Mouse (Mus musculus) hindbrain, postnatal 0 days (tissue): Measurements from ENCODE around the gene Exosc7. TPM values are rescaled to one million over a fixed set of nuclear protein-coding genes. Genes with fewer than 3 reads are reported as not detected.

Experiments
- ATAC-seq: fragments of 200-750 bp; cut with Nextera tagmentation; 2 replicates; pipeline ENCODE4 v1.8.0; 2017; ENCODE audit warnings: mild to moderate bottlenecking, moderate TSS enrichment, moderate library complexity
- DNase-seq: peaks from one replicate; pipeline ENCODE4 v3.0.0-alpha.2; 2015; ENCODE audit warnings: low spot score
- H3K27ac ChIP-seq: fragments of 300-500 bp; sonication (generic); 2 replicates; pipeline ENCODE4 v1.5.1; 2014; ENCODE audit warnings: mild to moderate bottlenecking
- H3K27me3 ChIP-seq: fragments of 300-500 bp; sonication (generic); 2 replicates; pipeline ENCODE4 v1.6.1; 2014; ENCODE audit warnings: low read length, mixed read lengths; ENCODE audit not compliant: insufficient read depth
- H3K36me3 ChIP-seq: fragments of 300-500 bp; sonication (generic); 2 replicates; pipeline ENCODE4 v1.6.1; 2014; ENCODE audit warnings: low read length, mixed read lengths; ENCODE audit not compliant: insufficient read depth
- H3K4me1 ChIP-seq: fragments of 300-500 bp; sonication (generic); 2 replicates; pipeline ENCODE4 v1.6.1; 2014; ENCODE audit warnings: antibody characterized with exemption, low read length, mixed read lengths; ENCODE audit not compliant: insufficient read depth
- H3K4me2 ChIP-seq: fragments of 300-500 bp; sonication (generic); 2 replicates; pipeline ENCODE4 v1.6.1; 2014; ENCODE audit warnings: low read depth, mild to moderate bottlenecking, low read length, moderate library complexity, mixed read lengths
- H3K4me3 ChIP-seq: fragments of 300-500 bp; sonication (generic); 2 replicates; pipeline ENCODE4 v1.5.1; 2014; ENCODE audit warnings: low read length
- H3K9ac ChIP-seq: fragments of 300-500 bp; sonication (generic); replicated peaks from 2 replicates; pipeline ENCODE4 v1.6.1; 2014; ENCODE audit warnings: mild to moderate bottlenecking, low read length, moderate library complexity, mixed read lengths
- H3K9me3 ChIP-seq: fragments of 300-500 bp; sonication (generic); 2 replicates; pipeline ENCODE4 v1.6.1; 2016; ENCODE audit warnings: low read length, mixed read lengths
- CTCF ChIP-seq: IDR thresholded peaks from 2 replicates; pipeline ENCODE4 v1.5.1; 2016; ENCODE audit warnings: antibody characterized with exemption, control low read depth, low read depth
- WGBS: fragments of 180-500 bp; shearing (Covaris S2); extraction: QIAGEN DNeasy Blood & Tissue Kit; methylation state at CpG from one replicate; pipeline ENCODE4 v1.1.7; 2014; 5-methylcytosine and 5-hydroxymethylcytosine counted together
- polyA plus RNA-seq: library from polyadenylated mRNA; unstranded; fragments of >200 nt; fragmentation: Nextera tagmentation; extraction: Ambion mirVana; gene quantifications from 2 replicates; pipeline ENCODE4 v1.2.1, GENCODE M21; 2015
- total RNA-seq: library from RNA; depleted of rRNA; stranded (reverse); fragments of >200 nt; gene quantifications from 2 replicates; pipeline ENCODE4 v1.2.3, GENCODE M21; 2014

The Exosc7 gene
- total and polyA plus RNA-seq, 2 experiments from 2014 or later: 31.3 to 57.5 TPM

DNA sequence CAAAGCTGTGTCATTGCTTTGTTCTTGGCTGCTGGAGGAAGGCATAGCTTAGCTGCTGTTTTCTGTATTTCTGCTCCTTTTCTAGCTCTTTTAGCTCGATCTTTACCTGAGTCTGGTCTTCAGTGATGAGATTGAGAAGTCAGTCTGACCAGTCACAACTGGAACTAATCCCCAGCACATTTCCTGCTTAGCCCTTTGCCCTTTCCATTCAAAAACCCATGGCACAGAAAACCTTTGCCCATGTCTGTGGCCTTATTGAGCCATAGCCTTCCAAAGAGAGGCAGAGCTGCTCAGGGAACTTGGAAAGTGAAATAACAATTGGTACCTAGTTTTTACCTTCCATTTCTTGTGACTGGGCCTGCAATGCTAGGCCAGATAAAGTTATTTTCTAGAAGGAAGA lies 2.6 kb downstream of the Exosc7 start:
- no peak for ATAC-seq
- Histone ChIP-seq H3K9me3 (no peaks in the 10 kb centered on the region), H3K27me3 (no peaks in the 10 kb centered on the region), H3K4me3 (no peak overlapping the region), H3K27ac (no peak overlapping the region), H3K4me1 (peaks cover 15% of the 10 kb centered on the region), H3K4me2 (no peak overlapping the region), H3K36me3 (peaks cover 18% of the 10 kb centered on the region; the same call in 1 of the 2 replicates), H3K9ac (no peak overlapping the region)
- no peak for DNase-seq
- no peak for TF ChIP-seq CTCF
- 78% methylated on average over 1 of the region's 1 CpGs for WGBS

DNA sequence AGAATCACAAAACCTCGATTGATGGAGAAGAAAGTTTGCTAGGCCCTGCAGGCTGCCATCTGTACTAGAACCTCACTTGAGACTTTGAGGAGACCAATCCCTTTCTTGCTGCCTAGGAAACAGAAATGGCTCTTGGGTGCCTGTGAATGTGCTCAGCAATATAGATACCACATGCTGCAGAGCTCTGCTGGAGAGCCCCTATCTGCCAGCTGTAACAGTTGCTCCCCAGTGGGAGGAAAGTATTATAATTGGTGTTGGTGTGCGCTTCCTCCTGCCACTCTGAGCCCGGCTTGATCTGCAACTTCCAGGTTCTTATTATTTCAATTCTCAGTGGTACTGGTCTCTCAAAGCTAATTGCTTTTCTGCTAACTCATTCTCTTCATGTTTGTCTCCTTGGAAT lies 10.0 kb downstream of the Exosc7 start:
- H3K27me3 ChIP-seq: no peaks in the 10 kb centered on the region
- 0 out of 2 replicates have a peak, but pooled peaks have one; percentile 35 for ATAC-seq

DNA sequence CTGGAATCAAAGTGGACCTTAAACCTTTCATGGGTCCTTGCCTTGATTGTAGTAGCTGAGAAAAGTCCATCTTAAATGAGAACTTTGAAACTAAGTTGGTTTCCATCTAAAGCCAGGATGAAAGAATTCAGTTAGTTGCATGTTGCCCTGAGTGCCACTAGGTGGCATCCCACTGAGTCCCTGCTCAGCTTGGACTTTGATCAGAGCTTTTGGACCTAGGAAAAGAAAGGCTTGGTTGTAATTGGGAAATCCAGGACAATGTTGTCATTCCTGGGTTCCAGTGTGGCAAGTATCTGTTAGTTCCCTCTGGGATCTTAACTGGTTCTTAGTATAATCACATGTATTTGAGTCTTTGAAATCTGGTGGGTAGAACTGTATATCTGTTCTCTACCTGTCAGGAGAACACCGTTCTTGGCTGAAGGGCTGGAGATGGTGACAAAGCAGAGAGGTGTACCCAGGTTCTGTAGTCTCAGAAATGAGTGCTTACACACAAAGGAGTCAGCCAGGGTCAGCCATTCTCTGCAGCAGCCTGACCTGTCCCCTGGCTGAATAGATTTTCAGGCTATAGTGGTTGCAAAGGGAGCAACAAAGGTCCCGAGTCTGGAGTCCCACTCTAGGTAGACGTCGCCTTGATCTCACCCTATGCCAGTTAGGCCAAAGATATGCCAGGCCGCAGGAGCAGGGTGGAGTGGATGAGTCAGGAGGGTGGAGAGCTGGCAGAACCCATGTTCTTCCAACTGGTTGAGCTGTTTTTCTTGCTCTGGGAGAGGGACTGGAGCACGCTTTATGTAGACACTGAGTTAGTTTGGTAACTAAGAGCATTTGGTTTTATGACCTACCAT lies 10.8 kb downstream of the Exosc7 start:
- peaks cover 45% of the 10 kb centered on the region for H3K36me3 ChIP-seq
- TF ChIP-seq CTCF: peak; percentile 81
- no peak overlapping the region for H3K4me3 ChIP-seq
- no peaks in the 10 kb centered on the region for H3K27me3 ChIP-seq
- 93% methylated on average over 6 of the region's 6 CpGs for WGBS
- DNase-seq (peak; percentile 51), ATAC-seq (no peak)
- H3K27ac ChIP-seq: no peak overlapping the region
- H3K9me3 ChIP-seq: no peaks in the 10 kb centered on the region
- no peak overlapping the region for H3K9ac ChIP-seq
- no peaks in the 10 kb centered on the region for H3K4me1 ChIP-seq
- no peak overlapping the region for H3K4me2 ChIP-seq

More for the DNA sequence above, 10.0 kb downstream of the Exosc7 start:
- no peaks in the 10 kb centered on the region for H3K4me1 ChIP-seq
- no peak overlapping the region for H3K4me3 ChIP-seq
- DNase-seq: peak; percentile 7
- no peak overlapping the region for H3K4me2 ChIP-seq
- WGBS: 85% methylated on average over 3 of the region's 3 CpGs
- no peak overlapping the region for H3K9ac ChIP-seq
- H3K9me3 ChIP-seq: no peaks in the 10 kb centered on the region
- H3K36me3 ChIP-seq: peaks cover 37% of the 10 kb centered on the region
- no peak for TF ChIP-seq CTCF
- no peak overlapping the region for H3K27ac ChIP-seq

DNA sequence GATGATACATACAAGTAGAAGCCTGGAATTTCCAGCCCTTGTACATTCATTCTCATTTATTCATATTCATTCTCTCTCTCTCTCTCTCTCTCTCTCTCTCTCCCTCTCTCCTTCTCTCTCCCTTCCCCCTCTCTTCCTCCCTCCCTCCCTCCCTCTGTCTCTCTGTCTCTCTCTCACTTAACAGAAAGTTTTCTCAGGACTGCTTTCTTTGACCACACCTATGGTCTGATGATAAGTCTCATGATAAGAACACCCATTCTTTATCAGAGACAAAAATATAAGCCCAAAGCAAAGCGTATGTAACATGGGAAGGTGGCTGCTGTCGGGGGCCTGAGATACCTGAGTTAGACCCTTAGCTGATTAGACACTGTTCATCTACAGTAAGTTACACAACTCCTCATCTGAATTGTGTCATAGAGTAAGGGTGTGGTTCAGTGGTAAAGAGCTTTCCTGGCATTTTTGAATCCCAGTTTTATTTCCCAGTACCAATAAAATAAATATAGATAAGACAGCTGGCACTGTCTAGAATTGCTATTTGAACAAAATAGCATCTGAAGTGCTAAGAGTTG lies 11.5 kb downstream of the Exosc7 start:
- Histone ChIP-seq H3K36me3 (peaks cover 38% of the 10 kb centered on the region), H3K4me2 (no peak overlapping the region), H3K27me3 (no peaks in the 10 kb centered on the region), H3K9me3 (no peaks in the 10 kb centered on the region), H3K4me1 (no peaks in the 10 kb centered on the region), H3K27ac (no peak overlapping the region), H3K4me3 (no peak overlapping the region), H3K9ac (no peak overlapping the region)
- DNase-seq (no peak), ATAC-seq (no peak)
- WGBS: 97% methylated on average over 2 of the region's 2 CpGs
- TF ChIP-seq CTCF: no peak

DNA sequence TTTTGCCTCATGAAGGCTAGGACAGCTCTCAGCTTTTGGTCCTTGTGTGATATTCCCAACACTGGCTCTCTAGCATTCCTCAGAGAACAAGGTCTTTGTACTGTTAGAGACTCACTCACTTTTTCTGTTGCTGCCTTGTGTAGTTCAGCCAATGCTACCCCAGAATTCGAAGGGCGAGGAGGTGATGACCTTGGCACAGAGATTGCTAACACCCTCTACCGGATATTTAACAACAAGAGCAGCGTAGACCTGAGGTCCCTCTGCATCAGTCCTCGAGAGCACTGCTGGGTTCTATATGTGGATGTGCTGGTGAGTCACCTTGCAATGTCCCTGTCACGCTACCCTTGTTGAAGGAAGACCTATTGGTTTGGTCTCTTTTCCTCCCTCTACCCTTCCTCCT lies 14.6 kb downstream of the Exosc7 start:
- Histone ChIP-seq H3K27ac (no peak overlapping the region), H3K27me3 (no peaks in the 10 kb centered on the region), H3K4me2 (no peak overlapping the region), H3K9me3 (no peaks in the 10 kb centered on the region), H3K36me3 (peaks cover 43% of the 10 kb centered on the region), H3K4me3 (no peak overlapping the region), H3K4me1 (no peaks in the 10 kb centered on the region), H3K9ac (no peak overlapping the region)
- ATAC-seq (no peak), DNase-seq (no peak)
- 95% methylated on average over 6 of the region's 6 CpGs for WGBS
- TF ChIP-seq CTCF: no peak

DNA sequence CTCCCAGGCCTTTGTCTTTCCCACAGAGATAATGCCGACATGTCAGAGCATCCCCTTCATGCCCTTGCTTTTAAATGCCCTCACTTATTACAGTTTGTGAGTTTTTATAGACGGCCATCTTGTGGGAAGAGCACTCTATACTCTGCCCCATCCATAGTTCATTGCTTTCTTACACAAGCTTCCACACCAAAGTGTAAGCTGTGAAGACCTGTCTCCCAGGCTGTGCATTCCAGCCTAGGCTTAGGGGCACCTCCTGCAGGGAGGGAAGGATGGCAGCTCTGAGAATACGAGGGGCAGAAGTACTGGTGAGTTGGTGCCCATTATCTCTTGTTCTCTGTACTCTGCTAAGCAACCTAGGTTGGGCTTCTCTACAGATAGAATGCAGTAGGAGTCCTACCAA lies 20.0 kb downstream of the Exosc7 start:
- 87% methylated on average over 3 of the region's 3 CpGs for WGBS
- H3K9me3 ChIP-seq: no peaks in the 10 kb centered on the region
- H3K4me3 ChIP-seq: no peak overlapping the region
- no peak for DNase-seq
- H3K9ac ChIP-seq: no peak overlapping the region
- no peaks in the 10 kb centered on the region for H3K4me1 ChIP-seq
- peaks cover 75% of the 10 kb centered on the region for H3K36me3 ChIP-seq
- TF ChIP-seq CTCF: no peak
- no peak for ATAC-seq
- H3K27ac ChIP-seq: no peak overlapping the region
- H3K4me2 ChIP-seq: no peak overlapping the region
- H3K27me3 ChIP-seq: no peaks in the 10 kb centered on the region
